Mouse (Mus musculus) cerebellum, adult 2 months (tissue): ENCODE results near the gene Neurod6.

Source experiments
- CTCF ChIP-seq: fragments of 200-500 bp; IDR thresholded peaks from 2 replicates; pipeline ENCODE4 v1.5.1; 2011; ENCODE audit warnings: low read depth, mild to moderate bottlenecking, control low read depth, low read length, moderate library complexity, borderline replicate concordance; ENCODE audit not compliant: insufficient read depth
- POLR2A ChIP-seq: fragments of 200-500 bp; IDR thresholded peaks from 2 replicates; pipeline ENCODE4 v1.6.1; 2011; ENCODE audit warnings: low read length, control low read depth, borderline replicate concordance; ENCODE audit not compliant: insufficient read depth

- TF ChIP-seq CTCF, result no peak
- TF ChIP-seq POLR2A, result no peak
Measured at GRCm38 (mm10) chr6:55700392-55701386, 19.6 kb upstream of the Neurod6 start.
